In the genomic region with DNA sequence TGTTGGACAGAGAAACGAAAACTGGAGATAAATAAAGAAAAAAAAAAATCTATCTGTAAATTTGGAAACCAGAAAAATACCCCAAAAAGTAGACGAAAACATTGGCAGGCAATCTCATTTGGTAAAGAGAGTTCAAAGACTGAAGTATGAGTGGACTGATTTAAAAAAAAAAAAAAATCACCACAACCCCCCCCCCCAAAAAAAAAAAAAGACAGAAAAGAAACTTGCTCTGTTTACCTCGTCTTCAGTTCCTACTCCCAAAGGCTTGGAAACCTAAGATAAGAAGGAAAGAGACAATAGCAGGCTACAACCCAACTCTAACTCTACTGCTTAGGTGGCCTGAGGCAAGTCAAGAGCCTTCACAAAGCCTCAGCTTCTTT, we compare ENCODE assay signal across 8 mouse cellular contexts. TPM values are rescaled to one million over a fixed set of nuclear protein-coding genes. Genes with fewer than 3 reads are reported as not detected.
A peak's percentile ranks its signal among the peaks of the same experiment; 100 is the strongest.
DNase-seq lines count a peak whose midpoint lies in the region; ATAC-seq and TF ChIP-seq lines count a peak whose summit lies in the region.

No protein-coding gene starts in this region.

- H3K27ac ChIP-seq in heart, adult 2 months: peak overlapping the region; percentile 91; the same call in 1 of the 2 replicates
- H3K27ac ChIP-seq in testis, adult 2 months (ENCODE audit: control insufficient read depth, insufficient read depth, low read depth, low read length): peak overlapping the region; percentile 91
- H3K27ac ChIP-seq in liver, embryonic 12.5 days: peak overlapping the region; percentile 87
- peak overlapping the region; percentile 79 for H3K27ac ChIP-seq in stomach, postnatal 0 days (replicated peaks)

- WGBS in heart, adult 2 months: 49% methylated on average over 3 of the region's 3 CpGs
- 46% methylated on average over 3 of the region's 3 CpGs for WGBS in liver, embryonic 12.5 days (ENCODE audit: insufficient replicate concordance)
- 46% methylated on average over 3 of the region's 3 CpGs for WGBS in stomach, postnatal 0 days

- peak overlapping the region; percentile 79; the same call in 1 of the 2 replicates for H3K9ac ChIP-seq in heart, adult 2 months (ENCODE audit: low read depth, low read length)
- H3K9ac ChIP-seq in liver, embryonic 12.5 days: peak overlapping the region; percentile 95
- peak overlapping the region; percentile 92 for H3K9ac ChIP-seq in stomach, postnatal 0 days (ENCODE audit: low read length)

- no peak for DNase-seq in heart, adult 2 months
- no peak for DNase-seq in heart, postnatal 14 days
- DNase-seq in testis, postnatal 14 days (ENCODE audit: low spot score): no peak
- DNase-seq in stomach, postnatal 0 days (ENCODE audit: low spot score): no peak
- DNase-seq in c-Kit-positive CD71-positive TER-119-positive erythroid progenitor cells, embryonic 14.5 days (ENCODE audit: low spot score): no peak
- DNase-seq in cerebellum, adult 9-11 months: no peak

- intact Hi-C loops in heart, adult 2 months (cut with DNase I): no loop called here
- intact Hi-C loops in heart, postnatal 14 days (cut with DNase I): loop anchor here (10.0 kb wide), 1 partner anchor 1589 kb away; no protein-coding TSS in a partner anchor

- no peaks in the 10 kb centered on the region; the same call in 1 of the 2 replicates for H3K4me1 ChIP-seq in heart, adult 2 months (ENCODE audit: control insufficient read depth, insufficient read depth, low read length)
- peaks cover 2% of the 10 kb centered on the region for H3K4me1 ChIP-seq in testis, adult 2 months (ENCODE audit: control insufficient read depth, insufficient read depth, low read length)
- peaks cover 27% of the 10 kb centered on the region for H3K4me1 ChIP-seq in liver, embryonic 12.5 days
- H3K4me1 ChIP-seq in stomach, postnatal 0 days (replicated peaks; ENCODE audit: control insufficient read depth, insufficient read depth): no peaks in the 10 kb centered on the region

- H3K79me2 ChIP-seq in heart, adult 2 months (replicated peaks; ENCODE audit: control insufficient read depth, insufficient read depth, low read length): no peaks in the 10 kb centered on the region

- H3K9me3 ChIP-seq in liver, embryonic 12.5 days (replicated peaks): no peaks in the 10 kb centered on the region
- H3K9me3 ChIP-seq in stomach, postnatal 0 days (ENCODE audit: control insufficient read depth, low read length): no peaks in the 10 kb centered on the region

- ATAC-seq in liver, embryonic 12.5 days: no peak; the same call in 1 of the 2 replicates
- no peak for ATAC-seq in stomach, postnatal 0 days (ENCODE audit: low FRiP score, low TSS enrichment)

- TF ChIP-seq EP300 in heart, adult 2 months (IDR thresholded peaks at IDR 0.05; ENCODE audit: insufficient read depth, low read depth, low read length): no peak
- no peak for TF ChIP-seq EP300 in stomach, postnatal 0 days (optimal IDR thresholded peaks at IDR 0.05)

- peak overlapping the region; percentile 97 for H3K4me2 ChIP-seq in liver, embryonic 12.5 days
- peak overlapping the region; percentile 61 for H3K4me2 ChIP-seq in stomach, postnatal 0 days (replicated peaks; ENCODE audit: low read depth)

- no peak for TF ChIP-seq CTCF in heart, adult 2 months (IDR thresholded peaks at IDR 0.05)
- TF ChIP-seq CTCF in testis, adult 2 months (IDR thresholded peaks at IDR 0.05; ENCODE audit: control insufficient read depth, insufficient read depth, insufficient replicate concordance, low read depth, low read length): no peak
- TF ChIP-seq CTCF in stomach, postnatal 0 days (IDR thresholded peaks at IDR 0.05; ENCODE audit: low read depth): no peak

- no peak for TF ChIP-seq POLR2A in heart, adult 2 months (IDR thresholded peaks at IDR 0.05; ENCODE audit: insufficient read depth, low read depth, low read length)
- TF ChIP-seq POLR2A in testis, adult 2 months (IDR thresholded peaks at IDR 0.05; ENCODE audit: control insufficient read depth, low read depth, low read length): no peak

- H3K36me3 ChIP-seq in heart, adult 2 months (ENCODE audit: control insufficient read depth, insufficient read depth, low read length): peaks cover 4% of the 10 kb centered on the region
- H3K36me3 ChIP-seq in testis, adult 2 months (ENCODE audit: control insufficient read depth, insufficient read depth, low read length): peaks cover 2% of the 10 kb centered on the region
- peaks cover 25% of the 10 kb centered on the region for H3K36me3 ChIP-seq in liver, embryonic 12.5 days
- H3K36me3 ChIP-seq in stomach, postnatal 0 days (ENCODE audit: control insufficient read depth, insufficient read depth, low read length): peaks cover 4% of the 10 kb centered on the region; the same call in 1 of the 2 replicates

- no peaks in the 10 kb centered on the region for H3K27me3 ChIP-seq in heart, adult 2 months (ENCODE audit: control insufficient read depth, insufficient read depth, low read length)
- H3K27me3 ChIP-seq in testis, adult 2 months (ENCODE audit: control insufficient read depth, insufficient read depth, low read length): no peaks in the 10 kb centered on the region
- no peaks in the 10 kb centered on the region for H3K27me3 ChIP-seq in liver, embryonic 12.5 days (replicated peaks)
- H3K27me3 ChIP-seq in stomach, postnatal 0 days (ENCODE audit: control insufficient read depth, insufficient read depth, low read length): no peaks in the 10 kb centered on the region

- H3K4me3 ChIP-seq in heart, adult 2 months: peak overlapping the region; percentile 70
- peak overlapping the region; percentile 94 for H3K4me3 ChIP-seq in testis, adult 2 months (ENCODE audit: control insufficient read depth, low read depth, low read length)
- peak overlapping the region; percentile 96 for H3K4me3 ChIP-seq in liver, embryonic 12.5 days
- H3K4me3 ChIP-seq in stomach, postnatal 0 days (ENCODE audit: low read depth, low read length): peak overlapping the region; percentile 94

RNA-seq across cellular contexts. Expression of a gene that starts 1.1 kb away (rescaled TPM):
- 10 to 100 TPM; 21.9 to 25.7 TPM for total RNA-seq in heart, adult 2 months (2021)
- polyA plus RNA-seq in heart, adult 2 months (2012; rRNA removed): 20.8 and 30.1 TPM in 2 replicates
- total RNA-seq in heart, postnatal 14 days (2021): 10 to 100 TPM; 26.9 to 27.4 TPM
- polyA plus RNA-seq in testis, adult 2 months (2012; rRNA removed): 32.9 and 33.2 TPM in 2 replicates
- polyA plus RNA-seq in liver, embryonic 12.5 days (2016; fragmentation: Nextera tagmentation; extraction: Ambion mirVana): 26.3 and 26.5 TPM in 2 replicates
- polyA plus RNA-seq in stomach, postnatal 0 days (2015; fragmentation: Nextera tagmentation; extraction: Ambion mirVana): 18.6 and 19.9 TPM in 2 replicates

RNA-seq across cellular contexts. Expression of a gene that starts 50.8 kb away (rescaled TPM):
- 1 to 10 TPM; 1.4 to 1.9 TPM for total RNA-seq in heart, adult 2 months (2021)
- 5.1 and 11.8 TPM in 2 replicates for polyA plus RNA-seq in heart, adult 2 months (2012; rRNA removed)
- total RNA-seq in heart, postnatal 14 days (2021): 1 to 10 TPM in 1 of 2 experiments, under 1 TPM in 1; 0.24 to 1.5 TPM
- polyA plus RNA-seq in testis, adult 2 months (2012; rRNA removed): 4.4 and 4.7 TPM in 2 replicates
- polyA plus RNA-seq in liver, embryonic 12.5 days (2016; fragmentation: Nextera tagmentation; extraction: Ambion mirVana): 4.1 and 5.0 TPM in 2 replicates
- polyA plus RNA-seq in stomach, postnatal 0 days (2015; fragmentation: Nextera tagmentation; extraction: Ambion mirVana): 1.2 and 1.5 TPM in 2 replicates
